Mouse (Mus musculus): ENCODE measurements around the gene Gm49387. TPM values are rescaled to one million over a fixed set of nuclear protein-coding genes. Genes with fewer than 3 reads are reported as not detected.
"Not testable (repeated sequence)": the region's sequence is repeated elsewhere in the genome, so short reads cannot be mapped to it uniquely, and the experiment has no call there.

Gene Gm49387
- total RNA-seq, 2 experiments from 2014 or later, result not detected

GRCm38 (mm10) chr14:31641506-31642155 lies 953 bp upstream of the Gm49387 start:
- no peak for DNase-seq (ENCODE audit: low spot score in 2 of 2)

DNA sequence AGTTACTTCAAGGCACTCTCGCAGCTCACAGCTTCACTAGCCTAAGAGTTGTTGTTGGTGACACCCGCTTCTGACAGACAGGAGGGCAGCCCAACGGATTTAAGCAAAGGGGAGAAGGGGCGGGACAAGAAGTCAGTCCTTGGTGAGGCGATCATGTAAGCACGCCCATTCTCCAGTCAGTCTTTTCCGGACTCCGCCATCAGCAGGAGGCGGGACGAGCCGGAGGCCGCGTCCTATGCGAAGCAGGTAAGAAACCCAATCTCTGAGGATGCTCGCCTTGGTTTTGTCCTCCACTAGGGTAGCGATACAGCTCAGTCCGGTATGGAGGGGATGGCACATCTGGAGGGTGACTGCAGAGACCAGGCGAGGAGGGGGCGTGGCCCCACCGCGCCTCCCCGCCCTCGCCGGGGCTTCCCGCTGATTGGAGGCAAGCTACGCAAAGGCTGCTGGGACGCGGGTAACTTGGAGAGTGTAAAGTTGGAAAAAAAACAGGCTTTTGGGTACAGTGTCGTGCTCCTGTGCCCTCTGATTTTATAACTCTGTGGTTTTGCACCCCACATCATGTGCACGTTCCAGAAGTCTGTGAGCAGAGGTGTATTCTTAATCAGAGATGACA lies 320 bp upstream of the Gm49387 start, which contains the start of the genes Btd and Hacl1:
Gene Btd (plus strand): TSS at position 139 of the 616 bp plus-strand sequence.
Gene Hacl1 (minus strand): TSS at position 397 of the 616 bp plus-strand sequence.
- DNase-seq (ENCODE audit: low spot score in 2 of 2), result peak; percentile 73 to 81

DNA sequence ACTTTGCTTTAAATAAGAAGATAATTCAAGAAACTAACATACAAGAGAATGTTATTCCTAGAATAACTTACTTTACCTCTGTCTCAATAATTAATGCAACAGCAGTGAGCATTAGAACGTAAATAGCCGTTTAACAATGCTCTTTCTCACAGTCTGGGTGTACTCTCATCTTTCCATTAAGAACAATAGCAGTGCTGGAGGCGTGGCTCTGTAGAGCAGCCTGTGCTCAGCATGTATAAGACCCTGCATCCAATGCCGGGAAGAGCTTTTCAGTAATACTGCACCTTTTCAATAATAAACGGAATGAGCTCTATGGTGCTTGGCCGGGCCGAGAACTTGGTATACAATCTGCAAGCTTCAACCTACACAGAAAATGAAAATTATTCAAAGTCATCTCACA lies 10.0 kb downstream of the Gm49387 start:
- DNase-seq (ENCODE audit: low spot score in 2 of 2), result no peak

DNA sequence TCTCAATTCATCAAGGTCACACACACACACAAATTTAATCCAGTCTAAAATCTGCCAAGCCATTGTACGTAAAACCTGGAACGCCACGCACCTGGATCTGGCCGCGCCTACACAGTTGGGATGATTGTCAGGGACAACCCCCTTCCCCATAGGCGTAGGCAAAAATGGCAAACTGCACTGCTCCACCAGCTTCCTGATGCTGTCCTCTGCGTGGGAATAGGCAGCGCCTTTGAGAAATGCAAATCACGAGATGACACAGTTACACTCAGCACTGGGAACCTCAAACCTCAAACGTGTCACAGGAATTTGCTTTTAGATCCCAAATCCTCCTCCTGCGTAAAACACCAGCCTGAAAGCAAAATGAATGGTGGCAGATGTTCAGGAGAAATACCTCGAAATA lies 17.9 kb downstream of the Gm49387 start:
- DNase-seq (ENCODE audit: low spot score in 2 of 2), result no peak

GRCm38 (mm10) chr14:31620591-31621223 lies 20.0 kb downstream of the Gm49387 start:
- DNase-seq (ENCODE audit: low spot score in 2 of 2), result no peak

GRCm38 (mm10) chr14:31617997-31618396 lies 22.7 kb downstream of the Gm49387 start:
- no peak for DNase-seq (ENCODE audit: low spot score in 2 of 2)

GRCm38 (mm10) chr14:31617204-31617603 lies 23.5 kb downstream of the Gm49387 start:
- DNase-seq (ENCODE audit: low spot score in 2 of 2), result no peak

GRCm38 (mm10) chr14:31613671-31614070 lies 27.0 kb downstream of the Gm49387 start:
- no peak for DNase-seq (ENCODE audit: low spot score in 2 of 2)

- DNase-seq (ENCODE audit: low spot score in 2 of 2), result no peak
These were observed 28.7 kb downstream of the Gm49387 start for GRCm38 (mm10) chr14:31611986-31612385.

DNA sequence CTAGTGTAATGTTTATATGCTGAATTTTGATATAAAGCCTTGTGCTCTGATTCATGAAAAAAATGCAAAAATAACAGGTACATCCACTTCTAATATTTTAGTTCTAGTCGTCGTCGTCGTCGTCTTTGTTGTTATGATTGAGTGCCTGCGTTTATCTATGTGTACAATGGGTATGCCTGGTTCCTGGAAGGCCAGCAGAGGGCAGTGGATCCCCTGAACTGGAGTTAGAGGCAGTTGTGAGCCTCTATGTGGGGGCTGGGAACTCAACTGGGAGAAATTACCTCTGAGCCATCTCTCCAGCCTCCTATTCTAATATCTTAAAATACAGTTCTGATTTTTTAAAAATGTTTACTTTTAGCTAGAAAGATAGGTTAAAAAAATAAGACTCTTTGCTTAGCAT lies 35.2 kb downstream of the Gm49387 start:
- DNase-seq (ENCODE audit: low spot score in 2 of 2), result no peak

DNA sequence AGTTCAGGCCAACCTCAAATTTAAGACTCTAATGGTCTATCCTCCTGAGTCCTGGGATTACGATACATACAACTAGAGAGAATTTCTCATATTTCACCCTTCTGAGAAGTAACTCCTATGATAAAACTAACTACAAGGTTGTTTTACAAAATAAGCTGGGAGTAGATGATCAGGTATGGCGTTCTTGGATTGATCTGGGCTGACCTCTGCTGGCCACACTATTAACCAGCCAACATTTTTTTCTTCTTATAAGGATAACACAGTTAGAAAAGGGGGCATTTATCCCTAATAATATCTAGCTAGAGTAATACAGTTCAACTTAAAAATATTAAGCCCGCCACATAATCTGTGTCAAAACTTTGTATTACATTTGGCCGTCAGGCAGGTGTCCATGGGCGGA lies 35.8 kb downstream of the Gm49387 start:
- DNase-seq (ENCODE audit: low spot score in 2 of 2), result no peak

DNA sequence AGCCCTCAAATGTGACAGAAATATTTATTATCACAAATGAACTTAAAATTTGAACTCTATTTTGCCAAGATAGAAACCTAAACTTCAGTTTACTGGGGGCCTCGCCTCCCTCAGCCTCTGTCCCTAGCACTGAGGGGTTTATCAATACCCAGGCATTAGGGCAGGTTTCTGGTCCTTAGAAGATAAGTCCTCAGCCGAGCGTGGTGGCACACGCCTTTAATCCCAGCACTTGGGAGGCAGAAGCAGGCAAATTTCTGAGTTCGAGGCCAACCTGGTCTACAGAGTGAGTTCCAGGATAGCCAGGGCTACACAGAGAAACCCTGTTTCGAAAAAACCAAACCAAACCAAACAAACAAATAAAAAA lies 38.1 kb downstream of the Gm49387 start:
- DNase-seq (ENCODE audit: low spot score in 2 of 2), result not testable (repeated sequence)

- no peak for DNase-seq (ENCODE audit: low spot score in 2 of 2)
These were observed 38.6 kb downstream of the Gm49387 start for GRCm38 (mm10) chr14:31601908-31602615.

DNA sequence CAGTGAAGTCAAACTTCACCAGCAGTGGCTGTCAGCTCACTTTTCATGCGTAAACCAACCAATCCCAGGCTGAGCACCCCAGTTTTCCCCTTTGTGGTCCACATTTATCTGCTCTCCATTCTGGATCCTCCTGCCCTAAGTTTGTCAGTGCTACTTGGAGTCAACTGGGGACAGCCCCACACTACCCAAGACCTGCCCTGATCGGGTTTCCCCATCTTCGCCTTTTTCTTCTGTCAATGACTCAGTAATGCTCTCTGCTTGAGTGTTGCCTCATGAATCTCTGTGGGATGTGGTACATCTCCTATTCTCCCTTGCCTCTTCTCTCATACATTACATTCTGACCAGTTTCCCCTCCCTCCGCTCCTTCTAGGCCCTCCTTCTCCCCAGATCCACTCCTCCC lies 43.2 kb downstream of the Gm49387 start:
- no peak for DNase-seq (ENCODE audit: low spot score in 2 of 2)

- no peak for DNase-seq (ENCODE audit: low spot score in 2 of 2)
These were observed 44.3 kb downstream of the Gm49387 start for GRCm38 (mm10) chr14:31596408-31596807.

GRCm38 (mm10) chr14:31594693-31595092 lies 46.0 kb downstream of the Gm49387 start:
- DNase-seq (ENCODE audit: low spot score in 2 of 2), result no peak

DNA sequence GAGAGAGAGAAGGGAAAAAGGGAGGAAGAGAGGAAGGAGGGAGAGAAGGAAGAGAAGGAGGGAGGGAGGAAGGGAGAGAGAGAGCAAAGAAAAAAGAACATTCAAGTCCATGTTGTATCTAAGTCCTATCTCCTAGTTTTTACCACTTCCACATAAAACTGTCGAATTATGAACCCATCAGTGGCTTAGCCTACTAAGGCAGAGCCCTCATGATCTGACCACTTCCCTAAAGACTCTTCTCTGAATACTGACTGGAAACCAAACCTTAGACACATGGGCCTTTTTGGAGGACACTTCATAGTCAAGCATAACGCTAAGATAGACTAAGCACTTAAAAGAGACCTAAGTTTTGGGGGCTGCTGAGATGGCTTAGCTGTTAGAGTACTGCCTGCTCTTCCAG lies 47.6 kb downstream of the Gm49387 start:
- no peak for DNase-seq (ENCODE audit: low spot score in 2 of 2)

DNA sequence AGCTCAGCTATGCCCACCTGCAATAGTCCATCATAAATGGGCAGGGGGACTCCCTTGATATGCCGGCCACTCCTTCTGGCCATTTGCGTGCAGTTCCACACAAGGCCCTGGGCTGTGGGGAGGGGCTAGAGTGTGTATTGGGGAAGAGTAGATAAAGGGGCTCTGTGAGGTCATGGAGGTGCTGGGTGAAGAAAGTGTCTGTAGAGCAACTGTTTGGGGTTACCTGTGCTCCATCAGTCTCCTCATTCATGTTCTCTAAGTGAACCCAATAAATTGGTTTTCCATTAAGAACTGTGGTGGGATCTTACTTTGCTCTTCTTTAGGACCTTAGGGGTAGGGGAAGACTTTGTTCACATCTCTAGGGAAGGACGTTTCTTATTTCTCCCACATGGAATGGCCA lies 49.4 kb downstream of the Gm49387 start, which contains the start of gene Colq:
Gene Colq (minus strand): TSS at position 101 of the 400 bp plus-strand sequence.
- DNase-seq (ENCODE audit: low spot score in 2 of 2), result no peak

DNA sequence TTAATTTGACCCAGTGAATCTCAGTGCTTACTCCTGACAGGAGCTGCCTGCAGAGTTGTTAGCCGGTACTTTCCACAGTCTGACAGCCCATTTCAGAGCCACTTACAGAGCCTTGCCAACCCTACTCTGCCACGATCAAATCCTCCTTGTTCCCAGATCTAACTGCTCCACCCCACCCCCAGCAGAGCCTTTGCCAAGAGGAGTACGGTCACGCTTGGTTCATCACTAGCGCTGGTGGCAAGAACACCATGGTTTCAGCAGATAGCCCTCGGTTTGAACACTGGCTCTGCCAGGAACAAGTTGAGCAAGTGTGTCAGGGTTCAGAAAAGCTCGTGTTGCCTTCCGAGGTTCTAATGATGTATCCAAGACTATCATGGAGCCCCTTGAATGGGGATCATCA lies 54.2 kb downstream of the Gm49387 start:
- no peak for DNase-seq (ENCODE audit: low spot score in 2 of 2)

DNA sequence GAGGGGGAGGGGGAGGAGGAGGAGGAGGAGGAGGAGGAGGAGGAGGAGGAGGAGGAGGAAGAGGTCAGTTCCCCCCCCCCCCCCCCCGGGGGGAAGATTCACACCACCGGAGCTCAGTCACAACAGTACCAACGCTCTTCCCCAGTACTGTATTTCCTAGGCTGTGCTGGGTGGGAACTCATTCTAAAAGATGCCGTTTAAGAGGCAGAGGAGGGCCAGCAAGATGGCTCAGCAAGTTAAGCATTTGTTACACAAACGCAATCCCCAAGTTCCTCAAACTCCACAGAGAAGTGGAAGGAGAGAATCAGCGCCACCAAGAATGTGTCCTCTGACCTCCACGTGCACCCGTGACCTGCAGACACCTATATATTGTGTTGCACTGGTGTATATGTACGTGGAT lies 57.6 kb downstream of the Gm49387 start:
- no peak for DNase-seq (ENCODE audit: low spot score in 2 of 2)

- DNase-seq (ENCODE audit: low spot score in 2 of 2), result no peak
These were observed 62.5 kb downstream of the Gm49387 start for GRCm38 (mm10) chr14:31577966-31578735.

Data from adrenal gland, adult 18-20 months (tissue).